Mouse (Mus musculus) Patski (cell line): ENCODE data around the gene Fip1l1. TPM values are rescaled to one million over a fixed set of nuclear protein-coding genes. Genes with fewer than 3 reads are reported as not detected.

ENCODE experiments used
- ATAC-seq: fragments of 100-300 bp; one replicate; pipeline ENCODE4 v1.8.0; 2021
- CTCF ChIA-PET: fragments of 350-600 bp; sonication (Branson Sonifier 250); formaldehyde crosslinking; loops from one replicate; lab custom pipeline; 2022; ENCODE audit warnings: inconsistent platforms; lab: Charles Lee
- POLR2A ChIA-PET: fragments of 350-600 bp; sonication (Branson Sonifier 250); formaldehyde crosslinking; loops from one replicate; lab custom pipeline; 2022; ENCODE audit warnings: antibody characterized with exemption, inconsistent platforms; lab: Charles Lee
- DNase-seq: peaks from one replicate; pipeline ENCODE4 v3.0.0-alpha.2; 2011; ENCODE audit warnings: low read depth, low spot score
- H3K27me3 ChIP-seq: fragments of 371-371 bp; one replicate; pipeline ENCODE4 v1.5.1; 2021
- CTCF ChIP-seq: fragments of 100-300 bp; IDR thresholded peaks from one replicate; pipeline ENCODE4 v1.5.1; 2021
- in situ Hi-C: fragments of 300-500 bp; cut with MboI; formaldehyde crosslinking; loops from 3 replicates; pipeline ENCODE4 v1.11.1; 2018; ENCODE audit warnings: low pct_unique_long_range_greater_than_20kb, mixed read lengths
- polyA plus RNA-seq: library from polyadenylated mRNA; unstranded; gene quantifications from one replicate; pipeline ENCODE4 v1.2.3, GENCODE M21; 2021

Fip1l1 gene
- polyA plus RNA-seq, 1 experiment from 2014 or later, result 96.7 TPM

GRCm38 (mm10) chr5:74610511-74610910 lies 75.3 kb downstream of the Fip1l1 start:
- no peaks in the 10 kb centered on the region for H3K27me3 ChIP-seq
- ATAC-seq (no peak), DNase-seq (no peak)
- TF ChIP-seq CTCF, result no peak
- in situ Hi-C loops, result loop anchor here (10.0 to 25.0 kb wide), 2 partner anchors 298 to 544 kb away; partner anchors contain the start of gene Pdgfra
- POLR2A ChIA-PET, result no interaction called here
- CTCF ChIA-PET, result interaction anchor here (1.3 kb wide), 1 partner anchor 10 kb away, joined by 3 read pairs; no protein-coding TSS in a partner anchor

GRCm38 (mm10) chr5:74612713-74613112 lies 77.5 kb downstream of the Fip1l1 start:
- POLR2A ChIA-PET, result no interaction called here
- no peak for ATAC-seq
- no peak for DNase-seq
- CTCF ChIA-PET, result interaction anchor here (0.9 to 1.6 kb wide), 4 partner anchors 9 to 23 kb away, joined by 3 read pairs; no protein-coding TSS in a partner anchor
- H3K27me3 ChIP-seq, result no peaks in the 10 kb centered on the region
- no peak for TF ChIP-seq CTCF
- in situ Hi-C loops, result loop anchor here (10.0 to 25.0 kb wide), 2 partner anchors 300 to 542 kb away; partner anchors contain the start of gene Pdgfra

GRCm38 (mm10) chr5:74613491-74614151 lies 78.4 kb downstream of the Fip1l1 start:
- ChIA-PET CTCF (interaction anchor here (0.9 kb wide), 1 partner anchor 13 kb away, joined by 3 read pairs; no protein-coding TSS in a partner anchor), POLR2A (interaction anchor here (0.6 kb wide), 1 partner anchor 73 kb away, joined by 4 read pairs; no protein-coding TSS in a partner anchor)
- in situ Hi-C loops, result loop anchor here (10.0 to 25.0 kb wide), 2 partner anchors 301 to 541 kb away; partner anchors contain the start of gene Pdgfra
- no peak for TF ChIP-seq CTCF
- ATAC-seq, result no peak
- H3K27me3 ChIP-seq, result no peaks in the 10 kb centered on the region
- no peak for DNase-seq

GRCm38 (mm10) chr5:74617816-74618572 lies 82.7 kb downstream of the Fip1l1 start:
- DNase-seq, result no peak
- ChIA-PET POLR2A (interaction anchor here (0.6 to 1.0 kb wide), 3 partner anchors 73 to 575 kb away, joined by 3 to 5 read pairs (median 3); no protein-coding TSS in a partner anchor), CTCF (interaction anchor here (0.7 to 2.0 kb wide), 15 partner anchors 10 to 393 kb away, joined by 3 to 13 read pairs (median 4); no protein-coding TSS in a partner anchor)
- TF ChIP-seq CTCF, result no peak
- ATAC-seq, result no peak
- no peaks in the 10 kb centered on the region for H3K27me3 ChIP-seq
- in situ Hi-C loops, result loop anchor here (10.0 to 25.0 kb wide), 2 partner anchors 306 to 537 kb away; partner anchors contain the start of gene Pdgfra

GRCm38 (mm10) chr5:74618573-74619059 lies 83.4 kb downstream of the Fip1l1 start:
- ATAC-seq (no peak), DNase-seq (no peak)
- in situ Hi-C loops, result loop anchor here (10.0 to 25.0 kb wide), 2 partner anchors 306 to 536 kb away; partner anchors contain the start of gene Pdgfra
- ChIA-PET CTCF (interaction anchor here (0.6 to 2.0 kb wide), 18 partner anchors 10 to 393 kb away, joined by 3 to 13 read pairs (median 3); no protein-coding TSS in a partner anchor), POLR2A (interaction anchor here (0.6 to 1.0 kb wide), 4 partner anchors 31 to 576 kb away, joined by 3 to 9 read pairs (median 4); no protein-coding TSS in a partner anchor)
- H3K27me3 ChIP-seq, result no peaks in the 10 kb centered on the region
- TF ChIP-seq CTCF, result peak; percentile 80

GRCm38 (mm10) chr5:74621691-74622470 lies 86.6 kb downstream of the Fip1l1 start:
- DNase-seq (no peak), ATAC-seq (no peak)
- POLR2A ChIA-PET, result interaction anchor here (0.7 kb wide), 1 partner anchor 64 kb away, joined by 3 read pairs; no protein-coding TSS in a partner anchor
- no peaks in the 10 kb centered on the region for H3K27me3 ChIP-seq
- in situ Hi-C loops, result loop anchor here (25.0 kb wide), 1 partner anchor 310 kb away; no protein-coding TSS in a partner anchor
- CTCF ChIA-PET, result interaction anchor here (1.0 kb wide), 1 partner anchor 10 kb away, joined by 3 read pairs; no protein-coding TSS in a partner anchor
- TF ChIP-seq CTCF, result no peak

- ATAC-seq (no peak), DNase-seq (no peak)
- TF ChIP-seq CTCF, result no peak
- ChIA-PET POLR2A (no interaction called here), CTCF (interaction anchor here (0.9 to 2.1 kb wide), 2 partner anchors 15 to 18 kb away, joined by 3 to 6 read pairs; no protein-coding TSS in a partner anchor)
- in situ Hi-C loops, result loop anchor here (25.0 kb wide), 1 partner anchor 311 kb away; no protein-coding TSS in a partner anchor
- H3K27me3 ChIP-seq, result no peaks in the 10 kb centered on the region
Observed at GRCm38 (mm10) chr5:74623316-74624000, 88.2 kb downstream of the Fip1l1 start.

- CTCF ChIA-PET, result interaction anchor here (0.9 to 2.1 kb wide), 3 partner anchors 12 to 17 kb away, joined by 3 to 6 read pairs (median 3); no protein-coding TSS in a partner anchor
- TF ChIP-seq CTCF, result no peak
- ATAC-seq (no peak), DNase-seq (no peak)
- no peaks in the 10 kb centered on the region for H3K27me3 ChIP-seq
- POLR2A ChIA-PET, result no interaction called here
- in situ Hi-C loops, result loop anchor here (25.0 kb wide), 1 partner anchor 312 kb away; no protein-coding TSS in a partner anchor
Observed at GRCm38 (mm10) chr5:74624385-74624784, 89.1 kb downstream of the Fip1l1 start.
